Mouse (Mus musculus) layer of hippocampus, adult 9-11 months (tissue): ENCODE data around the gene Spats2l.
A peak's percentile ranks its signal among the peaks of the same experiment; 100 is the strongest.

Experiments
- DNase-seq: peaks from one replicate; pipeline ENCODE4 v3.0.0; 2022

The Spats2l gene

DNA sequence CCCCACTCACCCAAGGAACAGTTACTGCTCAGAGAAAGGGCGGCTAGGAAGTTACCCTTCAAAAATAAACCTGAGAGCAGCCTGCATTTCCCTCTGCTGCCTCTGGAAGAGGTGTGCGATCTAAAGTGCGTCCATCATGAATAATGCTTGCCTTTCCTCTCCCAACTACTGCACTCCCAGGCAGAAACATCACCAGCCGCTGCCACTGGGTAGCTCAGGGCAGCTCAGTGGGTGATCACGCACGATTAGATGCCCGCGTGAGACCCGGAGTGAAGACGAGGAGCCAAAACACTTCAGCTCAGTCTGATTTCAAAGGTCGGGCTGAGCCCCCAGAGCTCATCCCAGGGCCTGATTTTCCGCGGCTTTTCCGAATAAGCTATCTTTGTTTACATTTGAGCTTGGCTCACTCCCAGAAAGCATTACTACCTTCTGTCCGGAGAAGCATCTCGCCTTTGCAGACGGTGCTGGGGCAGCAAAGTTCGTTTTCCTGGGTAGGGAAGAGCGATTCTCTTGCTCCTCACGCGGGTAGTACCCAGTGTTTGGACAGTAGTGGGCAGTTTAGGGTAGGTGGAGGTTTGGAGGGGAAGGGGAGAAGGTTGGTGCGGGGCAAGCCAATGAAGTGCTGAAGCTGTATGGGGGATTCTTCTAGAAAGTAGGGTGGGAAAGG, at the start of gene Spats2l:
Gene Spats2l (plus strand): TSS at position 162 of the 667 bp plus-strand sequence.
- DNase-seq: peak; percentile 12

- no peak for DNase-seq
These were observed 48.7 kb upstream of the Spats2l start for GRCm38 (mm10) chr1:57725268-57725667.

- no peak for DNase-seq
These were observed 38.1 kb upstream of the Spats2l start for GRCm38 (mm10) chr1:57735877-57736276.

DNA sequence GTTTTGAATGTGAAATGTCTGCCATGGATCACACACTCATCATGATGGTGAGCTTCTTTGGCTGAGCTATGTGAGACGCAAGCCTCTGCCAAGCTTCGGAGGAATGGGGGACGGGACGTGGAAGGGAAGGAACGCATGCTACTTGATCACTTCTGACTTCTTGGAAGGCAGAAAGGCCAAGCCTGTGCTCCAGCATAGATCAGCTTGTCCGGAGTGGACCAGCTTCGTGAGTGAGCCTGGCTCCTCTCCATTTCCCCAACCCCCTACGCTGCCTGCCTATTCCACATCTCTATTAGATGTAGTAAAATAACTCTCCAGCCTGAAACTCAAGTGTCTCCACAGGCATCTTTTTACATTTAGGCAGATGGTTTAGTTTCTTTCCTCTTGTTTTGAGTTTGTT, 32.2 kb upstream of the Spats2l start:
- no peak for DNase-seq

DNA sequence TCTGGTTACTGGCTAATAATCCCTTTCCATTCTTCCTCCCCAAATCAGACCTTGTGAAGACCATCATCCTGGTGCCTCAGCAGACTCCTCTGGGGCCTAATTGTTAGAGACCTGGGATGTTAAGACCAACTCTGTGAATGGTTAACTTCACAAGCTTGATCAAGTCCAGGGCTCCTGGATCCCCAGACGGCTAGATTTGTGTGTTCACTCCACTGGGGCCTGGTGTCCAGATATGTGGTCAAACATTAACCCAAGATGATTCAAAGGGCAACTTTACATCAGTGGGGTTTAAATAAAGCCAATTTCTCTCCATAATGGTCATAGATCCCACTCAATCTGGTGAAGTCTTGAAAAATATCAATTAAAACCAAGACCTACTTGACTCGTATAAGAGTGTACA, 31.7 kb upstream of the Spats2l start:
- DNase-seq: no peak

GRCm38 (mm10) chr1:57751781-57752180, 22.2 kb upstream of the Spats2l start:
- no peak for DNase-seq

DNA sequence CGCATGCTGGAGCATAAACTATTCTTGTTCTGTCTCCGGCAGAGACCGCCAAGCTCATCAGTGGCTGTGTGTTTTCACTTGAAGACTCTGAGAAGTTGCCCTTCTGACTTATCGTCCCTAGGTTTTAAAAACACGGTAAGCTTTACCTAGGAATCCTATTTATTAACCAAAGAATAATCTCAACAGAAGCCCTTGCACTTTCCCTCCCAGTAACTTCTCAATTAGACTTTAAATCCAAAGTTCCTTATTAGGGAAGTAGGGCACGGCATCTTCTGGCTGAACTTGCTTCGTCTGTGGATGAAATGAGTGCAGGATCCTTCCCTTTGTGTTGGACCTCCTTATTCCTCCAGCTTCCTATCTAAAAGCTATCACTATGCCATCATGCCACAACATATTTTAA, 7.6 kb upstream of the Spats2l start:
- DNase-seq: no peak

- no peak for DNase-seq
These were observed 636 bp upstream of the Spats2l start for GRCm38 (mm10) chr1:57773326-57773725.

- DNase-seq: peak; percentile 33
These were observed 920 bp downstream of the Spats2l start for GRCm38 (mm10) chr1:57774668-57775495.

DNA sequence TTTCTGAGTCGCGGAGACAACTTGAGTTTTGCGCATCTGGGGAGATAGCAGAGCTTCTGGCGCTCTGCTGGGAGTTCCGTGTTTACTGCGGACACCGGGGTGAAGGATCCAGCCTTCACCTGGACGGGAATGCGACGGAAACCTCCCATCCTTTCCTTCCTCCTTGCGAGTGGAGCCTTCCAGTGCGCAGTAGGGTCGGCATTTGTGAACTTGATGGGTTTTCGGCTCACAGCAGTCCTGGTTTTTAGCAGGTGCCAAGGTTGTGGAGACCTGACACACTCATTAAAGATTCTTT, 1.5 kb downstream of the Spats2l start:
- no peak for DNase-seq

DNA sequence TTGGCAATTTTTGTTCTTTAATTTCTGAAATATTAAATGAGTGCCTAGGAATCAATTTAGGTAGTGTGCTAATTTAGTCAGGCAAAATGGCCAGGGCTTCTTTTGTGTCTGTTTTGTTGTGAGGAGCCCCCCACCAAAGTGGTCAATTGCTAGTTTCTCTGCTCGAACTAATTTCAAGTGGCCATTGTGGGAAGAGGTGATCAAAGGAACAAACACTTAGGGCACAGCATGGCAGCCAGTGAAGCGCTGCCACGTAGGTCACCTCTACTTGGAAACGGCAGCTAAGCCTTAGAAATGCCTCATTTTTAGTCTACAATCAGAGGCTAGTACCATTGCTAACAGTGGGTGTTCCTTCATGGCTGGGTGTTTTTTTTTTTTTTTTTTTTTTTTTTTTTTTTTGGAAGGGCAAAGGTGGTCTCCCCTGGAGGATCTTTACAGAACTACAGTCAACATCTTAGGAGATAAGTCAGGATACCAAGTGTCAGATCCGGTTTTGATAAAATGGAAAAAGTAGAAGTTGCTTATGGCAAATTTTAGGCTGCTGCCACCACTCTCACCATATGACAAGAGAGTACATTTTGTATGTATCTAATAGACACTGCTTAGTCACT, 2.8 kb downstream of the Spats2l start:
- no peak for DNase-seq

GRCm38 (mm10) chr1:57784300-57784699, 10.3 kb downstream of the Spats2l start:
- DNase-seq: no peak

DNA sequence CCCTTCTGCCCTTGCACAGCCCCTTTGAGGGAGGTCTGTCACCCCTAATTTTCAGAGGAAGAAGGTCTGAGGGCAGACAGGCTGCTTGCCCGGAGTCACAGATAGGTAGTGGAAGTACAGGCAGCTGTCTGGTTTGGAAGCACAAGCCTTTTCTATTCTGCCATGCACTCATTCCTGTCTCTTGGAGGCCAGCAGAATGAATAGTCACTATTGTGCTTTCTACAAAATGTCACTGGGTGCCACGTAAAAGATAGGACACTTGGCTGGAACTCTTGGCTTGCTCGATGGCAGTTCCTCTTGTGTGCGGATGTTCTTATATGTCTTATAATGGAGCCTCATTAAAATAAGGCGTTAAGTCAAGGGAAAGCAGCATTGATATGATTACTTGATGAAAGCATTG, 15.9 kb downstream of the Spats2l start:
- peak; percentile 7 for DNase-seq

DNA sequence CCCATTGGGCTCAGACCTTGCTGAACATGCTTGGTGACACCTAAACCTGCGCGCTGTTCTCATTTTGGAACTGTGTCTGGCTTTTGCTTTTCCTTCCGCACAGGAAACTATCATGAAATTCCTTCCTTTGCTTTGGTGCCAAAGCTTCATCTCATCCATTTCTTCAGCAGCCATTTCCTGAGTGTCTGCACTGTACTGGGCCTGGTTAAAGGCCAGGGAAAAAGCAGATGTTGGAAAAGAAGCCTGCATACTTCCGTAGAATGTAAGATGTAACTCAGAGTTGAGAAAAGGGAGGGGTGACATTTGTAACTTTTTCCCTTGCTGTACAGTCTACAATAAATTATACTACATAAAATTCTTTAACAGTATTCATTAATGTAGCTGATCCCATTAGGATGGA, 18.2 kb downstream of the Spats2l start:
- DNase-seq: no peak

GRCm38 (mm10) chr1:57795838-57796237, 21.9 kb downstream of the Spats2l start:
- no peak for DNase-seq

DNA sequence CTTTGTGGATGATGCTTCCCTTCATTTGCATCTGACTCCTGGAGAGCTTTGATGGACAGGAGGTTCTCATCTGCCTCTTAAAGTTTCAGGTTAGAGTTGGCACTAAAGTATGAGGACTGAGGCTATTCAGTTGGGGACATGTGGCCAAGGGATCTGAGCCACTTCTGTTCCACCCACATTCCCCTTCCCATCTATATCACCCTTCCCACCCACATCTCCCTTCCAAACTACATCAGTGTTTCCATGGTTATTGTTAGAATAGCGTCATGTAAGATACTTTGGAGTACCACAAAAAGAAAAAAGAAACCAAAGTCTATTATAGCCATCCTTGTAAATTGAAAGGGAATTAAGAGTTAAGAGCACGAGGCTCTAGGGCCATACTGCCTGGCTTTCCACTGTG, 25.4 kb downstream of the Spats2l start:
- no peak for DNase-seq

DNA sequence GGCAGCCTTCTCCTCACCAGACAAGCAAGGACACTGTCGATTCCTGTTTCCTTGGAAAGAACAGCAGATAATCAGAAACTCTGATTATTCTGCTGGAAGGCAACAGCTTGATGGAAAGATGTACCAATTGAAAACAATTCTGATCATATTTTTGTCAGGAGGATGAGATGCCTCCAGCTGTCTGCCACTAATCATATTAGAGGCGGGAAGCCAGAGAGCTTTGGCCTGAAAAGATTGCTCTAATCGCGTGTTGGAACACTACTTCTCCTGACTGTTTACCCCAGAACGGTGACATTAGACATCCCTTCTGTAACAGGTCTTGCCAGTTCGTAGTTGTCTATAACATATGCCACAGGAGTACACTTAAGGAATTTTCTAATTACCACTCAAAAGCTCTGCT, 26.9 kb downstream of the Spats2l start:
- peak; percentile 18 for DNase-seq

DNA sequence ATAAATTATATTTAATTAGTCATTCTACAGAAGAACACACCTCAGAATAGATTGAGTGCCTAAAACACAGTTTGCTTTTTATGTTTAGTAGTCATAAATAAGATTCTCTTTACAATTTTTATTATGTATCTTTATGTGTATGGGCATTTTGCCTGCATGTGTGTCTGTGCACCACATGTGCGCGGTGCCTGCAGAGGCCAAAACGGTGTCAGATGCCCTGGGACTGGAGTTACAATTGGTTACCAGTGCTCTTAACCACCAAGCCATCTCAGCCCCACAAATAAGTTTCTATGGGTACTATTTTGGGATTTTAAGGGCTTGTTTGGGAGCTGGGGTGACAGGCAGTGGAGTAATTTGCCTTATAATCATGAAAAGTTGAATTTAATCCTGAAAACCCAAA, 32.2 kb downstream of the Spats2l start:
- no peak for DNase-seq

GRCm38 (mm10) chr1:57807882-57808281, 33.9 kb downstream of the Spats2l start:
- DNase-seq: no peak

- DNase-seq: no peak
These were observed 36.3 kb downstream of the Spats2l start for GRCm38 (mm10) chr1:57810221-57810620.

- DNase-seq: no peak
These were observed 43.1 kb downstream of the Spats2l start for GRCm38 (mm10) chr1:57817103-57817502.

DNA sequence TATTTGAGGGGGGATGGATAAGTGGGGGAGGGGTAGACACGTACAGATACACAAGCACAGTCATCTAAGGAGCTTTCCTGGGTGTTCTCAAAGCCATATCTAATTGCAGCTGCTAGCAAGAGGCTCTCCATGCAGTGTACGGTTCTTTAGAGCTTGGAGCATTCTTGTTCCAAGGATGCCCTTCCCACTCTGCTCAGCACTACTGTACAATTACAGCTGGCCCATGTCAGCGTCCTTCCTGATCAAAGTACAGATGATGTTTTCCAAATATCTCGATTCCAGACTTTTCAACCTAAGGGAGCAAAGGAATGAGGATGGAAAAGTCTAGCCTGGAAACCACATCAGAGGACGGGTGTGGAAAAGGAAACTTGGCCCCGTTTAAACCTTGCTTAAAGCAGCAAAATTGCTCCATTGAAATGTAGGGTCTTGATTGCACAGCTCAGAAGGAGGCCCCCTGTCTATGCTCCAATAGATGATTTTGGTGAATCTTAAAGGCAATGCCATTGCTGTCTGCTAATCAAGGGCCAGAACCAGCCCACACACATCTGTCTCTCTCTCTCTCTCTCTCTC, 46.6 kb downstream of the Spats2l start:
- no peak for DNase-seq

DNA sequence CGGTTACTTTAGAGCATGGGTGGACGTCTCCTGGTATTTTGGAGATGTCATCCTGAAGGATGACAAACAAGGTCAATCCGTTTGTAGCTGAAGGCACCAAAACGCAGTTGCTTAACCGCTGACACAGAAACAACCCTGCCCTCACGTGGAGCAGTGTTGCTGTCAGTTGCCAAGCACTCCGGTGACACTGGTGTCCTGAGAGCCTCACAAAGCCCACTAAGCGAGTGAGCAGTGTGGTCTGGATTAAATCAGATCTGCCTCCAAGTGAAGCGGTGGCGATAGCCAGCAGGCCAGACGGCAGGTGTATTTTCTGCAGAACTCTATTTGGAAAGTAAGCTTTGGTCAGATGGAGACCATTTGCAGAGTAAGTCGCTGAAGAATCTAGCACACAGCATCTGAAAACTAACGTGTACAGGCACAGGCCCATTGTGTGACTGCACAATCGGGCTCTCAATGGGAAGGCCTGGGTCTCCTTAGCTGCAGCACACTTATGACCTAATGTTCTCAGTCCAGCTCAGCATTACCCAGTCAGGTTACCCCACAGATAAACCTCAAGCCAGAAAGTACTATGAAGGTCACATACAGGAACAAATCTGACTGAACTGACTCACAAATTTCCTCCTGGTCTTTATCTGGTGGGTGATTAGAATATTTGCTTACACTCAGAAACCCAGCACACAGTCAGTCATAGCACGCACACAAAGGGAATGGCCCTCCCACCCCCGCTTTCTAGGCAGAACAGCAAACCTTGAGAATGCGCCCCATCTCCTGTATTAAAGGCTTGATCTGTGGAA, 51.2 kb downstream of the Spats2l start:
- DNase-seq: no peak
